Mouse (Mus musculus) neural tube, embryonic 10.5 days (tissue): ENCODE results near the gene Ap1m2.
A peak's percentile ranks its signal among the peaks of the same experiment; 100 is the strongest.
"Not testable (repeated sequence)": the region's sequence is repeated elsewhere in the genome, so short reads cannot be mapped to it uniquely, and the experiment has no call there.

Experiments
- DNase-seq: peaks from one replicate; pipeline ENCODE4 v3.0.0-alpha.2; 2017; ENCODE audit warnings: low spot score; ENCODE audit errors: extremely low spot score

Gene Ap1m2

DNA sequence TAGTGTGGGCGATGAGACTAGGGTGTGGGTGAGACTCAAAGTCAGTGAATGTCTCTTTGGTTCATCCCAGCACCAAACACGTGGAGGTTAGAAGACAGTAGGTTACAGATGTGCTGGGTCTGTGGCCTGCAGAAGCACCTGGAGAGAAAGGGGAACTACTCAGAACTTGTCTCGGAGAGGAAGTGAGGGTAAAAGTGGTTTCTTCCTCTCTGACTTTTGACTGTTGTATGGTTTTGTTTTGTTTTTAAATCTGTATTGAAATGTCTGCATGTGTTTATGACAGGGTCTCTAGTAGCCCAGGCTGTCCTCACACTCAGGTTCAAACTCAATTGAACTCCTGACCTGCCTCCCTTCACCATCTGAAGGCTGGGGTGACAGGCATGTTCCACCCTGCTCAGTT is 15.9 kb upstream of the Ap1m2 start:
- DNase-seq, result no peak

DNA sequence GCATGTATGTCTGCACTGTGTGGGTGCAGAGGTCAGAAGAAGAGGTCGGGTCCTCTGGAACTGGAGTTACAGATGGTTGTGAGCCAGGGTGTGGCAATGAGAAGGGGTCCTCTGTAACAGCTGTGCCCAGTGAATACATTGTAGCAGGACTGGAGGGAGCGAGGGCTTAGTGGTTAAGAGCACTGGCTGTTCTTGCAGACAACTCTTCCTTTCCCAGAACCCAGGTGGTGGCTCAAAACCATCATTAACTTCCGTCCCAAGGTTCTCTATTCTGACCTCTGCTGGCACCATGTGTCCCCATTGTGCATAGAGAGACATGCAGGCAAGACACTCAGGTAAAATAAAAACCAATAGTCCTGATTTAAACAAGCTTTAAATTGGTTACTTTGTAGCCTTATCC is 15.4 kb upstream of the Ap1m2 start:
- DNase-seq, result no peak

DNA sequence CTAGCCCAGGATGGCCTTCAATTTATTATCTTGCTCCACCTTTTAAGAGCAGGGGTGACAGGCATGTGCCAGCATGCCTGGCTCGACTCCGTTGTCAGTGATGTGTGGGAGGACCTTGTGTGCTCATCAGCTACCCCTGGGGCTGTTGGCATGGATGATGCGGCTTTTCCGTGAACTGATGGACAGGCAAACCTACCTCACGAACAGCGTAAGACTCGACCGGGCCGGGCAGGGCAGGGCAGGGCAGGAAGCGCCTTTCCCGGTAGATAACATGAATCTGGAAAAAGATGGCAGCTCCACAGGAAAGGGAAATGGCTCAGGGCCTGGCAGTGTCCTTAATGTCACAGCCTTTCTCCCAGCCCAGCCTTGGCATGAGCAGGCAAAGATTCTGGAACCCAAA is 12.1 kb upstream of the Ap1m2 start:
- DNase-seq, result no peak

DNA sequence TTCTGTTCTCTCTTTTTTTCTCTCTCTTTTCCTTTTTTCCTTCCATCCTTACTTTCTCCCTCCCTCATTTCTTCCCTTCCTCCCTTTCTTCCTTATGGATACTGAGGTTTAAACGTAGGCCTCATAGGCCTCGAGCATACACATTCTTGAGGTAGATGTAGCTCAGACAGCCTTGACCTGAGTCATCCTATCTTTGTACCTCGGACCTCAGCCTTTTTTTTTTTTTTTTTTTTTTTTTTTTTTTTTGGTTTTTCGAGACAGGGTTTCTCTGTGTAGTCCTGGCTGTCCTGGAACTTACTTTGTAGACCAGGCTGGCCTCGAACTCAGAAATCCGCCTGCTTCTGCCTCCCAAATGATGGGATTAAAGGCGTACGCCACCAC is 10.8 kb upstream of the Ap1m2 start:
- not testable (repeated sequence) for DNase-seq

DNA sequence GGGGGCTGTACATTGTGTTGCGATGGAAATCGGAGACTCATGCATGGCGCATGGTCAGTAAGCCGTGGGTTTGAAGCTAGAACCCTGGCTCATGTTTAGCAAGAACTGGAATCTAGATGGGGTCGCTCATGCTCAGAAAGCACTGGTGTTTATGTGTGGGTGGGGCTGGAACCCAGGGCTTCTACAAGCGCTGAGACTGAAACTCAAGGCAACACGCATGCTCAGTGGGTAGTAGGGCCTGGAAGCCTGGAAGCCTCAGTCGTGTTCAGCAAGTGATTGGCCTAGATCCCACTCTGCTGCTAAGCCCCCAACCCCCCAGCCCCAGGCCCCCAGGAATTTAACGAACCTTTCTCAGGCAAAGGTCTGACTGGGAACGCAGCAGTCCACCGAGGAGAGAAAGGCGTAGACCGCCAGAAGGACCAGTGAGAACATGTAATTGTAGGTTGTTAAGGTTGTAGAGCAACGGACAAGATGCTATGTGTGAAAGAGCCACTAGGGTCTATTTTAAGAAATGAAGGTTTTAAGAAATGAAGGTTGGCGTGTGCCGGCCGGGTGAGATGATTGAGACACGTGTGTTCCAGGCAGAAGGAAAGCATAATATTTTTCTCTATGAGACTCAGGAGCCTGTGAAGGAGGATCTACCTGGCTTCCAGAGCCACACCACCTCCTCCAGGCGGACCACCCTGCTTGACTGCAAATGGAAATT is 10.2 kb upstream of the Ap1m2 start:
- no peak for DNase-seq

DNA sequence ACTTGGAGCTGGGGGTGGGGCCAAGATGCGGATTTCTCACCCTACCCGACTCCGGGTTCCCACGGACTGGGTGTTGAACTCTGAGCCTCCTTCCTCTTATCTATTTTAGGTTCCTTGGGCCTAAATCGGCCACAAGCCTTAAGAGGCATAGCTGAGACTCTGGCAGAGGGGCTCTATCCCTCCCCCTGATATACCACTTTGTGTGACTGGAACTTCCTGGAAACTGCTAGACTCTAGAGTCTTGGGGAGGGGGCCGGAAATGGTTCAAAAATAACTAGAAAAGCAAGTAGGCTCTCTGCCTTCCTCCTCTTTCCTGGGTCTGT is 9.3 kb upstream of the Ap1m2 start:
- DNase-seq, result no peak

DNA sequence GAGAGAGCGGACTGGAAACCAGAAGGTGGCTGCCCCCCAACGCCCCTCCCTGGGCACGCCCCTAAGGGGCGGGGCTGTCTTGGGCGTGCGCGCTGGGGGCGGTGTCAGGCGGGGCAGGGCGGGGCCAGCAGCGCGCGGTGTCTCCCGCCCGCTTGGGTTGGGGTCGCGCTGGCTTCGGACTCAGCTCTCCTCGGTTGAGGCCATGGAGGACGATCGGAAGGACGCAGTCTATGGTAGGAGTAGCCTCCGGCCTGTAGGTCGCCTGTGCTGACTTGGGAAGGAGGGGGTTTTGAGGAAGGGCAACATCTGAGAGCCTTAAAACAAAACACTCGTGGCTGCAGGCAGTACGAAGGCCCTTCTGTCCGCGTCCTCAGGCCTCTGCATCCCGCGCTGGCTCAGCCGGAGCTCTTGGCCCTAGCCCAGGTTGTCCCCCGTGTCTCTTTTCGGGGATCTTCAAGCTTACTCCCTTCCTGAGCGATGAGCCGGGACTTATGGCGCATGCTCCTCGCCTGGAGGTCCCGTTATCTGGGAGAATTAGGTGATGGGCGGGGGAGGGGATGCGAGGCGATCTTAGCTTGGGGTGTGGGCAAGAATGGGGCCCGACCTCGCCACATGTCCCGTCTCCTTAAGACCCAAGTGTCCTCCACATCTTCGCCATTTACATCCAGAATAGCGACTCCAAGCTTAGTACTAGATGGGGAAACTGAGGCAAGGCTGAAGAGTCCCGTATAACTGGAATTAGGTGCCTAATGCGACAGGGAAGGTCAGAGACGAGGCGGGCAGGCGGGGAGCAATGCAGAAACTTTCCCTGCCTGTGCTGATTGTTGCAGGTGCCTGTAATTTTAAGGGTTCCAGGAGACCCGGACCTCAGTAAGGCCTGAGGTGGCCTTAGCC is 8.7 kb upstream of the Ap1m2 start, which contains the start of gene Slc44a2:
TSS of gene Slc44a2 (plus strand) at position 80 of the 894 bp plus-strand sequence.
- peak; percentile 89 for DNase-seq

DNA sequence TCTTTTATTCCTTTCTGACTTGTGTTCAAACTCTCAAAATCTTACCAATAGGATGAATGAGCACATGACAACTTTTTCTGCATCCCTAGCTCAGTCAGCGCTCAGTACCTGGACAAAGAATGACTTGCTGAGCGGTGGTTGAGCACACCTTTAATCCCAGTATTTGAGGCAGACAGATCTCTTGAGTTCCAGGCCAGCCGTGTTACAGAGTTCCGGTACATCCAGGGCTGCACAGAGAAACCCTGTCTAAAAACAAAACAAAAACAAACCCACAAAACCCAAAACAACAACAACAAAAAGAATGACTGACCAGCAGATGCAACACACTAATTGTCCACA is 8.1 kb upstream of the Ap1m2 start:
- DNase-seq, result no peak

DNA sequence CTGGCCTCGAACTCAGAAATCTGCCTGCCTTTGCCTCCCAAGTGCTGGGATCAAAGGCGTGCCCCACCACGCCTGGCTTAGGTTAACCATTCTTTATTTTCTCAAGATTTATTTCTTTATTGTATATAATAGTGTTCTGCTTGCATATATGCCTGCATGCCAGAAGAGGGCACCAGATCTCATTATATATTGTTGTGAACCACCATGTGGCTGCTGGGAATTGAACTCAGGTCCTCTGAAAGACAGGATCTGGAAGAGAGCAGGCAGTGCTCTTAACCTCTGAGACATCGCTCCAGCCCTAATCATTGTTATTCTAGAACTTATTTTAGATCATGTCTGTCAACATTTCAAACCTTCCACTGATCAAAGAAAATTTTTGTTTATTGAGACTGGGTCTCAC is 7.4 kb upstream of the Ap1m2 start:
- DNase-seq, result no peak

DNA sequence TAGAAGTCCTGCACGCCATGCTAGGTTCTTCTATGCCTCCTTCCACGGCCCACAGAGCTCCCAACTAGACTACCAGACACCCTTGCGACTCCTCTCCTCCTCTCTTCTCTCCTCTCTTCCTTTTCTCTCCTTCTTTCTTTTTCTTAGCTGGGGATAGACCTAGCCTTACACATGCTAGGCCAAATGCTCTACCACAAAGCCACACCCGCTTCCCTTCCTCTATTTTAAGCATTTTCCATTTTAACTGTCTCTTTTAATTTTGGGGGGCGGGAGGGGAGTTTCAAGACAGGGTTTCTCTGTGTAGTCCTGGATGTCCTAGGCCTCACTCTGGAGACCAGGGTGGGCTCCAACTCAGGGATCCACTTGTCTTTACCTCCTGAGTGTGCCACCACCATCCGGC is 6.7 kb upstream of the Ap1m2 start:
- no peak for DNase-seq

DNA sequence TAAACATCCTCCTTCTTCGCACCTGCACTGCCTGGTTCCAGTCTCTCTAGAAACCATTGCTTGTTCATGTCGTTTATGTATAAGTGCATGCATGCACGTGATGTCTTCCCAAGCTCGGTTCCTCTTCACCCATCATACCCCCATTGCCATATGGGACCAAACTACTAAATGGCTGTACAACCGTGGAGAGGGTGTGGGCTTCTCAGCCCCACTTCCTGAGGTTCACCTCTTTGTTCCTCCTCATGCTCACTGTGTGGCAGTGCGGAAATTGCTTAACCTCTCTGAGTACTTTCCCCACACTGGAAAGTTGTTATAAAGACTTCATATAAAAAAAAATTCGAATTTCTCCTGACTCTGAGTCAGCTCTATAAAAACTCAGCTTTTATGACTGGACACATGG is 4.6 kb upstream of the Ap1m2 start:
- DNase-seq, result no peak

DNA sequence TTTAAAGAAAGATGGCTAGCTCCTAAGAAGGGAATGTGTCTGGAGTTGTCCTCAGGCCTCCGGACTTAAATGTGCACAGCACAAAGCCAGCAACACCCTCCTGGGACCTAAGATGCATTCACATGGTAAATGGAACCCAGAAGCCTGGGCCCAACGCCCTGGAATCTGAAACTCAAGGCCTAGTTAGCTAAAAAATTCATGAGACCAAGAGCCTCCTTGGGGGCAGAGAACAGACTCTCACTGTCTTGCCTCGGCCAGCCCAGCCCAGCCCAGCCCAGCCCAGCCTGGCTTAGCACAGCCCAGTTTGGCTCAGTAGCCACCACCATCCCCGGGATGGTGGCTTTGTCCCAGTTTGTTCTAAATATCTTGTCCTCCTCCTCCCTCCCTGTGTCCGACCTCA is 3.3 kb upstream of the Ap1m2 start:
- no peak for DNase-seq

DNA sequence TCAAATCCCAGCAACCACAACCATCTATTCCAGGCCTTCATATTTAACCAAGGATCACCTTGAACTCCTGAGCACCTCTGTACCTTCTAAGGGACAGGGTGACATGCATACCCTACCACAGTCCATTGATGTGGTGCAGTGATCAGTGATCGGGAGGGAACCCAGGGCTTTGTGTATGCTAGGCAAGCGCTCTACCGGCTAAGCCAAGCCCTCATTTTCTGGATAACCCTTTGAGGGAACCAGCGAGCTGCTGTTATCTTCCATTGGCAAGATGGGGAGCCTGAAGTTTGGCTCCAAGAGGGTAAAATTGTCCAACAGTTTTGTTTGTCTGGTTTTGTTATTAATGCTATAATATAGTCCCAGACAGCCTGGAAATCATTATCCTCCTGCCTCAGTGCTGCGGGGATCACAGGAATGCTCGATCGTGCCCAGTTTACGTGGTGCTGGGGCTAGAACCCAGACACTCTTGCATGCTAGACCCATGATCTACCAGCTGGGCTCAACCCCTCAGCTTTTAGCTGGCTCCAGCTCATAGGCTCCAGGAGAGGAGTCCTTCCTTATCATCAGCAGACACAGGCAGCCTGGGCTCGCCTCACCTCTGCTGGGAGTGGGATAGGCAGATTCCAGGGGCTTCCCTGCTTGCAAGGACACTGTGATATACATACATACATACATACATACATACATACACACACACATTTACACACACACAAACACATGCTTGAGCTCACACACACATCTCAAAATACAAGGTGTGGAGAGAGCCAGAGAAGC is 2.4 kb upstream of the Ap1m2 start:
- DNase-seq, result no peak

DNA sequence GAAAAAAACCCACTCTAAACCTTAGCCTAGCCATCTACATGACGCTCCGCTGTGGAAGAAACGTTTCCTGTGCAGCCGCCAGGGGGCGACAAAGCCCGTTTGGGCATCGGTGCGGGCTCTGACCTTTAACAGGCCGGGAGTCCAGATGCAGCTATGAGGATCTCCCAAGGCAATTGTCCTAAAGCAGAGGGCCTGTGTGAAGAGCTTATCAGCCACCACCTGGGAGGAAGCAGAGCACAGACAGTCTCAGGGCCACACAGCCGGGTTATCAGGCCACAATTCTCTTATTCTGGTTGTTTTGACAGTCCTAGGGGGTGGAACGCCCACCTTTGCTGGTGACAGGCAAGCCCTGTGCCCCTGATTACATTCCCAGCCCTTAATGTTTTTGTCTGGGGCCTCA is 1.3 kb upstream of the Ap1m2 start:
- peak; percentile 90 for DNase-seq

DNA sequence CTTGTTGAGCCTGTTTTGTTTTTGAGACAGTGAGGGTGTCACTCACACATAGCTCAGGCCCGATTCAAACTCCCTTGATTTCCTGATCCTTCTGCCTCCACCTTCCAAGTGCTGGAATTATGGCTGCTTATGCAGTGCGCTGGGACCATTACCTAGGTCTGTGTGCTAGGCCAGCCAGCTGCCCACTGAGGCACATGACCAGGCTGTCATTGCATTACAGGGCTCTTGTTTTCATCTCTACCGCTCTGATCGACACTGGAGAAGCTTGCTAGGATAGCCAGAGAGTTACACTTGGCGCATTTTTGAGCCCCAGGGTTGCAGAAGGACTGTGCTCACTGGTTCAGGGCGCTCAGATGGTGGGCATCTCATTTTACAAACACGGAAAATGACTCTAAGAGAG is 442 bp downstream of the Ap1m2 start:
- no peak for DNase-seq

DNA sequence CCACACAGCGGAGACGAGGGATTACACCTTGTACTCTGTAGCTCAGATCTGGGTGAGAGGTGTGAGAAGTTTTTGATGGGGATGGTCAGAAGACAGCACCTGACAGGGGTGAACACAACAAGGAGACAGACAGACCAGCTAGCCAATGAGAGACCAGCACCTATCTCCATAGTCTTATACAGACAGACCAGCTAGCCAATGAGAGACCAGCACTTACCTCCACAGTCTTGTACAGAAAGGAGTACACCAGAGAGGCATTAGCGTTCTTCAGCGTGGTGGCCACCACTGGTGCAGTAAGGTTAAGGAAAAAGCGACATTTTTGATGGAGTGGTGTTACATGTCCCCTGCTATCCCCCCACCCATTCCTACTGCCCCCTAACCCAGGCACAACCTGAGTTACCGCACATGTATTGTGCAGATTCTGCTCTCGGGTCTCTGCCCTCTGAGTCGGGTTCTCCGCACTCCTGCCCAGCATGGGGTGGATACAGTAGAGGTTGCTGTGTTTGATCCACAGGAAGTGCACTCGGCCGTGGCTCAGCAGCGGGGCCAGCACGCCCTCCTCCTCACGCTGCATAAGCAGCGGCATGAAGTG is 2.9 kb downstream of the Ap1m2 start:
- no peak for DNase-seq

DNA sequence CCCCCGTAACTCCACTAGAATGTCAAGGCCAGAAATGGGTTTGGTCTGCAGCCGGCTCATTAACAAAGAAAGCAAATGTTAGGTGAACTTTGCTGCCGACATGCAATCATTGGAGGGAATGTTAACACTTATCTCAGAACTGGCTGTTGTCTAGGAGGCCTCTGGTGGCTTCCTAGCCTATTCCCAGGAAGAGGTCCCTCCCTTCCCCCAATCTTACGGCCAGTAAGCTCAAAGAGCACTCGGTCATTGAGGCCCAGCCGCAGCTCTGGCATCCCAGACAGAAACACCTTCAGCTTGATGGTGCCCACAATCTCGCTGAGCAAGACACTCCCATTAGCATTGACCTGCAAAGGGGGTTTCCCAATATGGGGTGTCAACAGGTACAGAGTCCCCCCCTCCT is 7.1 kb downstream of the Ap1m2 start:
- no peak for DNase-seq

DNA sequence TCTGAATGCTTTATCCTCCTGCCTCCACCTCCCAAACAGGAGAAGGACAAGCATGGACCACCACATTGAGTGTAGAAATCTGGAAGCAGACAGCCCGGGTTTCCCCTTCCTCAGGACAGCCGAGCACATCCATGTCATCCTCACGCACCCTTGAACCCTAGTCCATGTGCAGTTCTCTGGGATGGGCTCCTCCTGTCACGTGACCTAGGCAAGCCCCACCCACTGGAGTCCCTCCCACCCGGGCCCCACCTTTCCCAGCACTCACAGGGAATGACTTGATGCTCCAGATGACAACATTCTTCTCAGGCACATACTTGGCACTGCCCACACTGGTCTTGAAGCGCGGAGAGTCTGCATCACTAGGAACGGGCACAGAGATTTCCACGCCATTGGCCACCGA is 13.1 kb downstream of the Ap1m2 start:
- no peak for DNase-seq

DNA sequence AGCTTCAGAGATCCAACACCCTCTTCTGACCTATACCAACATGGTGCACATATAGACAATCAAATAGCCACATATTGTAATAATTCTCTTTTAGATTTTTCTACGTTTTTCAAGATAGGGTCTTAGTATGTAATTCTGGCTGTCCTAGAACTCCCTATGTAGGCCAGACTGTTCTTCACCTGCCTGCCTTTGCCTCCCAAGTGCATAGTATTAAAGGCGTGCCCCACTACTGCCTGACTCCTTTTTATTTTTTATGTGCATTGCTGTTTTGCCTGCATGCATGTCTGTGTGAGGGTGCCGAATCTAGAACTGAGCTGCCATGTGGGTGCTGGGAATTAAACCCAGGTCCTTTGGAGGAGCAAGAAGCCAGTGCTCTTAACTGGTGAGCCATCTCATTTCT is 19.9 kb downstream of the Ap1m2 start:
- DNase-seq, result no peak

DNA sequence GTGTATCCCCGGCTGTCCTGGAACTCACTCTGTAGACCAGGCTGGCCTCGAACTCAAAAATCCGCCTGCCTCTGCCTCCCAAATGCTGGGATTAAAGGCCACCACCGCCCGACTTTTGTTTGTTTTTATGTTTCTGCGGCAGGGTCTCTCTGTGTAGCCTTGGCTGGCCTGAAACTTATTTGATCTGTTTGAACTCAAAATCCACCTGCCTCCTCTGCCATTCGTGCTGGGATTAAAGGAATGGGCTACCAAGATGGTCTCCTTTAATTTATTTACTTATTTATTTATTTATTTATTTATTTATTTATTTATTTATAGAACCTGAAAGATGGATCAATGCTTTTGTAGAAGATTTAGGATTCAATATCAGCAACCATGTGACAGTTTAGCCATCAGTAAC is 20.3 kb downstream of the Ap1m2 start:
- not testable (repeated sequence) for DNase-seq

DNA sequence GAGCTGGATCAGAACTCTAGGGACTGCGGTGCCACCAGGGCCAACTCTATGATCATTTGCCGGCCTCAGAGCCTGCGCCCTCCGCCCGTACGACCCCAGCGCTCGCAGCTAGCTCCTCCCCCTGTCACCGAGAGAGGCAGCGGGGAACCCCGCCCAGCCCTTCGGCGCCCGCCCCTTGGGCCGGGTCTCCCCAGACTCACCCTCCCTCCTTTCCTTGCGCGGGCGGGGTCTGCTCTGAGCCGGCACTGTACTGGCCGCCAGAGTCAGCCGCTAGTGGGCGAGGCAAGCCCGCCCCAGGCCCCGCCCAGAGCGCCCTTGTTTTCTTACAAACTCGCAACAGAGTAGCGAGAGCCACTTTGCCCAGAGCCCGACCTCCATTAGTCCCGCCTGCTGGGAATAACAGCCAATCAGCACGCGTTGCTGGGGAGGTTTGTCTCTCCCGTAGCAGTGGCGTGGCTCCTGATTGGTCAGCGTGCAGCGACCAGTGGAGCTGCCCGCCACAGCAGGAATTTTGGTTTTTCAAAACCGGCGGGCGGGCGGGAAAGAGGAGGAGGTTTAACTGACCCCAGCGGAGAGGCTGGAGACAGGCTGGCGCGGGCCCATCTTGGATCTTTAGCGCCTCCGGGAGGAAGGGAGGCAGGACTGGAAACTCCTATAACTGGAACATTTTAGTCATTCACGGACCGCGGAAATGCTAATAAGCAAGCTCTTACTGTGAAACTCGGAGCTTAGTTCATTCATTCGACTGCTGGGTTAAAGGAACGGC is 20.9 kb downstream of the Ap1m2 start, which contains the start of gene Cdkn2d:
TSS of gene Cdkn2d (minus strand) at position 386 of the 766 bp plus-strand sequence.
- DNase-seq, result peak; percentile 100
